Mouse (Mus musculus) cerebellum, adult 2 months (tissue): ENCODE data around the gene Yrdc. TPM values are rescaled to one million over a fixed set of nuclear protein-coding genes. Genes with fewer than 3 reads are reported as not detected.

Experiments used
- DNase-seq, 2 experiments: peaks; one replicate each; pipeline ENCODE4 v3.0.0; 2021
- H3K27ac ChIP-seq: fragments of 200-500 bp; 2 replicates; pipeline ENCODE4 v1.5.1; 2012; ENCODE audit warnings: low read length, control low read depth, inconsistent platforms; ENCODE audit not compliant: insufficient read depth
- H3K27me3 ChIP-seq: fragments of 200-500 bp; 2 replicates; pipeline ENCODE4 v1.6.1; 2012; ENCODE audit warnings: inconsistent platforms, mild to moderate bottlenecking, low read length, moderate library complexity; ENCODE audit not compliant: control insufficient read depth, insufficient read depth
- H3K4me1 ChIP-seq: fragments of 200-500 bp; 2 replicates; pipeline ENCODE4 v1.6.1; 2011; ENCODE audit warnings: low read length; ENCODE audit not compliant: control insufficient read depth, insufficient read depth
- H3K4me3 ChIP-seq: fragments of 200-500 bp; replicated peaks from 2 replicates; pipeline ENCODE3; 2011; ENCODE audit warnings: mild to moderate bottlenecking, low read depth, low read length, control low read depth; ENCODE audit not compliant: insufficient read depth
- CTCF ChIP-seq: fragments of 200-500 bp; IDR thresholded peaks from 2 replicates; pipeline ENCODE4 v1.5.1; 2011; ENCODE audit warnings: low read depth, mild to moderate bottlenecking, control low read depth, low read length, moderate library complexity, borderline replicate concordance; ENCODE audit not compliant: insufficient read depth
- POLR2A ChIP-seq: fragments of 200-500 bp; IDR thresholded peaks from 2 replicates; pipeline ENCODE4 v1.6.1; 2011; ENCODE audit warnings: low read length, control low read depth, borderline replicate concordance; ENCODE audit not compliant: insufficient read depth
- WGBS: fragments of 180-500 bp; shearing (Covaris S2); methylation state at CpG from one replicate; pipeline ENCODE4 v1.1.7; 2018; 5-methylcytosine and 5-hydroxymethylcytosine counted together
- polyA plus RNA-seq: library from polyadenylated mRNA; depleted of rRNA; stranded (reverse); fragments of >200 nt; gene quantifications from 2 replicates; pipeline ENCODE4 v1.2.3, GENCODE M21; 2012

The Yrdc gene
- polyA plus RNA-seq, 1 experiment: 52.5 TPM

DNA sequence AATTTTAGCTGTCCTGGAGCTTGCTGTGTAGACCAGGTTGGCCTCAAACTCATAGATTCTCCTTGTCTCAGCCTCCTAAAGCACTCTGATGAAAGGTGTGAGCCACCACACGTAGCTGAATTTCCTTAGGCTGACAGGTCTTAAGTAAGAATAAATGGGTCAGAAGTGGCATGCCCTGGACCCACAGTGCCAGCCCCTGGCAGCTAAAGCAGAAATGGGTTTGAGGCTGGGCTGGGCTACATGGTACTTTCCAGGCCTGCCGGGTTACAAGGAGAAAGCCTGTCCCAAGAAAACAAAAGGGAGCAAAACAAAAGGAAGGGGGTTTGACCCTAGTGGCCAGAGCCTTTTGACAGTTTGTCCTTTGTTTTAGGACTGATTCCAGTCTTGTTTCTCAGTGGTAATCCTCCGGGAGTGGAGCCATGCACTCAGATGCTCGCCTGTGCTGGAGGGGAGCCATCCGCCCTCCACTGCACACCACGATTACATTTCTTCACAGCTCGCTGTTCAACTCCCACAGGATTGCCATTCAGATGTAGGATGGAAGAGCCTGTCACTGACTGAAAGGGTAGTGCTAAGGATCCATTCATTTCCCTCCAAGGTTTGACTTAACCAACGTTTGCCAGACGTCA lies 39.0 kb upstream of the Yrdc start:
- Histone ChIP-seq H3K27ac (peak overlapping the region; percentile 67), H3K4me1 (peaks cover 21% of the 10 kb centered on the region), H3K27me3 (no peaks in the 10 kb centered on the region), H3K4me3 (no peak overlapping the region)
- 7% methylated on average over 9 of the region's 9 CpGs for WGBS
- DNase-seq: peak; percentile 39 to 51
- TF ChIP-seq CTCF (no peak), POLR2A (no peak)

DNA sequence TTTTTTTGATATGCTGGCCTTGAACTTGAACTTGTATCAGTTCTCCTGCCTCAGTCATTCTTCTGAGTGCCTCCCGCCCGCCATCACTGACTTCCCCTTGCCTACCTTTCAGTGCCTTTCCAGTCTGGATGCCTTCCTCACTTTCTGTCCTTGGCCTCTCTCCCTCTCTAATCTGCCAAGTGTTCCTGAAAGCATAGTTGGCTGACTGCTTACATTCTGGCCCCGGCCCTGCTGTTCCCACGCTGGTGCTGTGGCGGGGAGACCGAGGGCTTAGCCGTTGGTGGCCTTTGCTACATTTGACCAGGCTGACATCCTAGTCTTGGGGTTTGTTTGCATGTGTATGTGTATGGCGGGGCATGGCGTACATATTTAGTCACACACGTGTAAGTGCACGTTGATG lies 34.6 kb upstream of the Yrdc start:
- H3K27ac ChIP-seq: no peak overlapping the region
- no peak for TF ChIP-seq CTCF
- no peak for TF ChIP-seq POLR2A
- H3K4me3 ChIP-seq: no peak overlapping the region
- WGBS: 10% methylated on average over 11 of the region's 11 CpGs
- peaks cover 16% of the 10 kb centered on the region for H3K4me1 ChIP-seq
- no peaks in the 10 kb centered on the region for H3K27me3 ChIP-seq
- DNase-seq: peak; percentile 55 to 76

GRCm38 (mm10) chr4:124817803-124818202 lies 32.7 kb upstream of the Yrdc start:
- no peaks in the 10 kb centered on the region for H3K27me3 ChIP-seq
- DNase-seq: no peak
- WGBS: 48% methylated on average over 6 of the region's 6 CpGs
- H3K4me3 ChIP-seq: no peak overlapping the region
- no peak for TF ChIP-seq CTCF
- TF ChIP-seq POLR2A: no peak
- no peak overlapping the region for H3K27ac ChIP-seq
- H3K4me1 ChIP-seq: peaks cover 6% of the 10 kb centered on the region

DNA sequence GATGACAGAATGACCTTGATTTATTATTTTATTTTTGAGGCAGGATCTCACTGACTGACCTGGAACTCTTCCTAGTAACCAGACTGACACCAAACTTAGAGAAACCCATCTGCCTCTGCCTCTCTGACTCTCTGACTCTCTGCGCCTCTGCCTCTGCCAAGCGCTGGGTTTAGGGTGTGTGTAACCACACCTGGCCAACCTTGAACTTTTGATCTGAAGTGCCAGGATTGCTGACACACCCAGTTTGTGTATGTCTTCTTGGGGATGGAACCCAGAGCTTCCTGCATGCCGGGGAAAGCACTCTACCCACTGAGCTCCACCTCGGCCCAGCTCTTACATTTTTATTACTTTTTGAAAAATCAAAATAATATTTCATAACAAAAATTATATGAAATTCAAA lies 31.6 kb upstream of the Yrdc start:
- no peak overlapping the region for H3K27ac ChIP-seq
- TF ChIP-seq POLR2A: no peak
- TF ChIP-seq CTCF: no peak
- 94% methylated on average over 4 of the region's 4 CpGs for WGBS
- H3K4me1 ChIP-seq: peaks cover 6% of the 10 kb centered on the region
- no peak overlapping the region for H3K4me3 ChIP-seq
- no peaks in the 10 kb centered on the region for H3K27me3 ChIP-seq
- DNase-seq: no peak

DNA sequence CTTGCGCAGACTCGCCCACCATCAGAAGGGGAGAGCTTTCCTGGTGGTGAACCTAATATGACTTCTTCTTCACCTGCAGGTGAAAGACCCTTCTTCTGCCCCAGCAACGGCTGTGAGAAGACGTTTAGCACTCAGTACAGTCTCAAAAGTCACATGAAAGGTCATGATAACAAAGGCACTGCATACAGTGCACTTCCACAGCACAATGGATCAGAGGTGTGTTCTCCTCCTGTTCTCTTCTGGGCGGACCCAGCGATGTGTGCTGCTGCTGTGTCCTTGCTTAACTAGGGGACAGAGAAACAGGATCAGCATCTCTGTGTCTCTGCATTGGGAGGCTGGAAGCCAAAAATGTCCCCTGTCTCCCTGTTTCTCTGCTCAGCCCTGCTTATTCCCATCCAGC lies 25.5 kb upstream of the Yrdc start:
- Histone ChIP-seq H3K27ac (no peak overlapping the region), H3K27me3 (no peaks in the 10 kb centered on the region), H3K4me1 (no peaks in the 10 kb centered on the region), H3K4me3 (no peak overlapping the region)
- 90% methylated on average over 6 of the region's 6 CpGs for WGBS
- no peak for DNase-seq
- TF ChIP-seq CTCF (no peak), POLR2A (no peak)

- no peak for DNase-seq
- no peak overlapping the region for H3K4me3 ChIP-seq
- WGBS: 95% methylated on average over 21 of the region's 21 CpGs
- no peaks in the 10 kb centered on the region for H3K27me3 ChIP-seq
- no peak for TF ChIP-seq POLR2A
- TF ChIP-seq CTCF: no peak
- no peaks in the 10 kb centered on the region for H3K4me1 ChIP-seq
- H3K27ac ChIP-seq: no peak overlapping the region
Measured at GRCm38 (mm10) chr4:124825371-124825965, 25.0 kb upstream of the Yrdc start.

GRCm38 (mm10) chr4:124829671-124830070 lies 20.8 kb upstream of the Yrdc start:
- Histone ChIP-seq H3K27me3 (no peaks in the 10 kb centered on the region), H3K27ac (no peak overlapping the region), H3K4me3 (no peak overlapping the region), H3K4me1 (no peaks in the 10 kb centered on the region)
- TF ChIP-seq CTCF: no peak
- TF ChIP-seq POLR2A: no peak
- DNase-seq: no peak
- WGBS: 75% methylated on average over 5 of the region's 5 CpGs

DNA sequence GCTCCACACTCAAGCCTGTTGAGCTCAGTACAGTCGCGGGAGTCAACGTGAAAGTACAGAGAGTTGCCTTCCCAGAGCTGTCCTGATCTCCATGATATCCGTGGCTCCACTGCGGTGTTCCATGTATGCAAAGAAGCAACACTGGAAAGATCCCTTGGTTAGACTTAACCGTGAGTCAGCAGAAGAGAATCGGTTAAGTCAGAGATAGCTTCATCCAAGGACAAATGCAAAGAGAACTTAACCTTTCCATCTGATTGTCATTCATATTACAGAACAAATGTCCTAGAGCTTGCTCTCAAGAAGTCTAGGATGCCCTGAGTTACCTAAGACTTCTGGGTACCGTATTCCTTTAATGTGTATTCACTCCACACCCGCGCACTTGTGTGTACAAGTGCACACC lies 17.7 kb upstream of the Yrdc start:
- 96% methylated on average over 10 of the region's 10 CpGs for WGBS
- Histone ChIP-seq H3K27me3 (no peaks in the 10 kb centered on the region), H3K4me1 (no peaks in the 10 kb centered on the region), H3K4me3 (no peak overlapping the region), H3K27ac (no peak overlapping the region)
- TF ChIP-seq POLR2A (no peak), CTCF (no peak)
- no peak for DNase-seq

- WGBS: 20% methylated on average over 14 of the region's 14 CpGs
- TF ChIP-seq POLR2A: no peak
- TF ChIP-seq CTCF: no peak
Measured at GRCm38 (mm10) chr4:124838035-124838700, 12.3 kb upstream of the Yrdc start.

More at GRCm38 (mm10) chr4:124838035-124838700, 12.3 kb upstream of the Yrdc start:
- H3K4me3 ChIP-seq: no peak overlapping the region
- H3K4me1 ChIP-seq: no peaks in the 10 kb centered on the region
- no peaks in the 10 kb centered on the region for H3K27me3 ChIP-seq
- no peak overlapping the region for H3K27ac ChIP-seq
- no peak for DNase-seq
